In genomic region chr16:93682156-93682688, GRCm38 (mm10) we compare ENCODE assay signal across 8 mouse cellular contexts. TPM values are rescaled to one million over a fixed set of nuclear protein-coding genes. Genes with fewer than 3 reads are reported as not detected.
DNase-seq lines count a peak whose midpoint lies in the region; ATAC-seq and TF ChIP-seq lines count a peak whose summit lies in the region.

No protein-coding gene starts in this region.

- peak overlapping the region; percentile 54; the same call in 1 of the 2 replicates for H3K4me3 ChIP-seq in liver, embryonic 12.5 days
- H3K4me3 ChIP-seq in stomach, postnatal 0 days (ENCODE audit: low read depth, low read length): peak overlapping the region; percentile 66; the same call in 1 of the 2 replicates

- H3K9me3 ChIP-seq in liver, embryonic 12.5 days (replicated peaks): peaks cover 4% of the 10 kb centered on the region
- no peaks in the 10 kb centered on the region for H3K9me3 ChIP-seq in stomach, postnatal 0 days (ENCODE audit: control insufficient read depth, low read length)

- H3K4me2 ChIP-seq in liver, embryonic 12.5 days: peak overlapping the region; percentile 74
- peak overlapping the region; percentile 90 for H3K4me2 ChIP-seq in stomach, postnatal 0 days (replicated peaks; ENCODE audit: low read depth)

- no peak for TF ChIP-seq CTCF in stomach, postnatal 0 days (IDR thresholded peaks at IDR 0.05; ENCODE audit: low read depth)

- peak; percentile 31 for DNase-seq in adrenal gland, postnatal 14 days
- DNase-seq in adrenal gland, adult 8-10 months: no peak
- peak; percentile 57 for DNase-seq in retina, postnatal 1 day
- DNase-seq in retina, embryonic 14.5 days (ENCODE audit: low spot score): no peak
- no peak for DNase-seq in stomach, postnatal 0 days (ENCODE audit: low spot score)
- DNase-seq in spleen, postnatal 36 days (ENCODE audit: low spot score in 2 of 2): no peak
- DNase-seq in urinary bladder, postnatal 10 days (ENCODE audit: low spot score): no peak

- TF ChIP-seq EP300 in stomach, postnatal 0 days (optimal IDR thresholded peaks at IDR 0.05): no peak

- H3K27me3 ChIP-seq in liver, embryonic 12.5 days (replicated peaks): peaks cover 78% of the 10 kb centered on the region
- H3K27me3 ChIP-seq in stomach, postnatal 0 days (ENCODE audit: control insufficient read depth, insufficient read depth, low read length): no peaks in the 10 kb centered on the region

- no peak overlapping the region for H3K9ac ChIP-seq in liver, embryonic 12.5 days
- peak overlapping the region; percentile 87; the same call in 1 of the 2 replicates for H3K9ac ChIP-seq in stomach, postnatal 0 days (ENCODE audit: low read length)

- H3K36me3 ChIP-seq in liver, embryonic 12.5 days: no peaks in the 10 kb centered on the region
- no peaks in the 10 kb centered on the region for H3K36me3 ChIP-seq in stomach, postnatal 0 days (ENCODE audit: control insufficient read depth, insufficient read depth, low read length)

- H3K4me1 ChIP-seq in liver, embryonic 12.5 days: peaks cover 15% of the 10 kb centered on the region
- no peaks in the 10 kb centered on the region for H3K4me1 ChIP-seq in stomach, postnatal 0 days (replicated peaks; ENCODE audit: control insufficient read depth, insufficient read depth)

- no peak for ATAC-seq in liver, embryonic 12.5 days
- ATAC-seq in stomach, postnatal 0 days (ENCODE audit: low FRiP score, low TSS enrichment): peak; percentile 67

- no peak overlapping the region for H3K27ac ChIP-seq in liver, embryonic 12.5 days
- peak overlapping the region; percentile 94 for H3K27ac ChIP-seq in stomach, postnatal 0 days (replicated peaks)

- 25% methylated on average over 13 of the region's 13 CpGs for whole genome bisulfite sequencing in liver, embryonic 12.5 days (ENCODE audit: insufficient replicate concordance)
- 25% methylated on average over 13 of the region's 13 CpGs for WGBS in stomach, postnatal 0 days

RNA-seq across cellular contexts. Expression of gene Cbr3, which starts 0.8 kb away (rescaled TPM):
- total RNA-seq in adrenal gland, postnatal 14 days (2021): 8.3 and 9.8 TPM in 2 replicates
- total RNA-seq in adrenal gland, adult 8-10 months (2022): 10 to 100 TPM; 12.1 to 15.1 (median 12.9) TPM
- polyA plus RNA-seq in liver, embryonic 12.5 days (2016; fragmentation: Nextera tagmentation; extraction: Ambion mirVana): 0.11 and 0.37 TPM in 2 replicates
- polyA plus RNA-seq in stomach, postnatal 0 days (2015; fragmentation: Nextera tagmentation; extraction: Ambion mirVana): 208 and 229 TPM in 2 replicates

RNA-seq across cellular contexts. Expression of gene Dop1b, which starts 29.5 kb away (rescaled TPM):
- 24.1 and 24.5 TPM in 2 replicates for total RNA-seq in adrenal gland, postnatal 14 days (2021)
- total RNA-seq in adrenal gland, adult 8-10 months (2022): 10 to 100 TPM; 16.9 to 36.6 (median 26.4) TPM
- 10.5 and 12.8 TPM in 2 replicates for polyA plus RNA-seq in liver, embryonic 12.5 days (2016; fragmentation: Nextera tagmentation; extraction: Ambion mirVana)
- 20.1 and 20.9 TPM in 2 replicates for polyA plus RNA-seq in stomach, postnatal 0 days (2015; fragmentation: Nextera tagmentation; extraction: Ambion mirVana)

RNA-seq across cellular contexts. Expression of gene Gm5678, which starts 54.3 kb away (rescaled TPM):
- total RNA-seq in adrenal gland, postnatal 14 days (2021): 7.4 and 8.0 TPM in 2 replicates
- 1 to 10 TPM; 3.3 to 4.7 (median 3.4) TPM for total RNA-seq in adrenal gland, adult 8-10 months (2022)
- not detected in 2 replicates for polyA plus RNA-seq in liver, embryonic 12.5 days (2016; fragmentation: Nextera tagmentation; extraction: Ambion mirVana)
- polyA plus RNA-seq in stomach, postnatal 0 days (2015; fragmentation: Nextera tagmentation; extraction: Ambion mirVana): 7.7 and 8.0 TPM in 2 replicates

Comparison
In these comparisons a context has a peak if more than half of its experiments do, and no peak if none do; other contexts are left out.
1. DNase-seq: peak in adrenal gland, postnatal 14 days (single experiment) and retina, postnatal 1 day (single experiment); none in adrenal gland, adult 8-10 months (single experiment), retina, embryonic 14.5 days (single experiment), stomach, postnatal 0 days (single experiment), spleen, postnatal 36 days (0 of 2) and urinary bladder, postnatal 10 days (single experiment).